Mouse (Mus musculus): ENCODE results near the gene Timmdc1. TPM values are rescaled to one million over a fixed set of nuclear protein-coding genes. Genes with fewer than 3 reads are reported as not detected.

Gene Timmdc1
- polyA plus RNA-seq, 1 experiment, result 25.0 TPM

GRCm38 (mm10) chr16:38502469-38502868, 20.0 kb downstream of the Timmdc1 start:
- DNase-seq, result no peak
- peaks cover 13% of the 10 kb centered on the region for H3K36me3 ChIP-seq (ENCODE audit: control insufficient read depth, insufficient read depth, low read length)
- no peak overlapping the region for H3K4me3 ChIP-seq (ENCODE audit: control insufficient read depth, insufficient read depth, low read length)
- TF ChIP-seq POLR2A (IDR thresholded peaks at IDR 0.05; ENCODE audit: control insufficient read depth, extremely low read depth, insufficient read depth, low read length, poor library complexity), result no peak
- no peak for TF ChIP-seq CTCF (IDR thresholded peaks at IDR 0.05; ENCODE audit: borderline replicate concordance, control insufficient read depth, extremely low read depth, insufficient read depth, low read length, poor library complexity)
- H3K4me1 ChIP-seq (replicated peaks; ENCODE audit: control insufficient read depth, insufficient read depth, low read length), result no peaks in the 10 kb centered on the region
- 98% methylated on average over 10 of the region's 10 CpGs for WGBS
- no peaks in the 10 kb centered on the region for H3K27me3 ChIP-seq (ENCODE audit: control insufficient read depth, insufficient read depth, low read length)
- H3K27ac ChIP-seq (ENCODE audit: control insufficient read depth, insufficient read depth, low read length), result no peak overlapping the region

GRCm38 (mm10) chr16:38496604-38497140, 25.8 kb downstream of the Timmdc1 start:
- TF ChIP-seq CTCF (IDR thresholded peaks at IDR 0.05; ENCODE audit: borderline replicate concordance, control insufficient read depth, extremely low read depth, insufficient read depth, low read length, poor library complexity), result no peak
- TF ChIP-seq POLR2A (IDR thresholded peaks at IDR 0.05; ENCODE audit: control insufficient read depth, extremely low read depth, insufficient read depth, low read length, poor library complexity), result no peak
- DNase-seq, result no peak
- WGBS, result 97% methylated on average over 7 of the region's 7 CpGs
- Histone ChIP-seq H3K27me3 (ENCODE audit: control insufficient read depth, insufficient read depth, low read length) (no peaks in the 10 kb centered on the region), H3K4me3 (ENCODE audit: control insufficient read depth, insufficient read depth, low read length) (no peak overlapping the region), H3K36me3 (ENCODE audit: control insufficient read depth, insufficient read depth, low read length) (peaks cover 10% of the 10 kb centered on the region), H3K27ac (ENCODE audit: control insufficient read depth, insufficient read depth, low read length) (no peak overlapping the region), H3K4me1 (replicated peaks; ENCODE audit: control insufficient read depth, insufficient read depth, low read length) (no peaks in the 10 kb centered on the region)

GRCm38 (mm10) chr16:38493890-38494289, 28.6 kb downstream of the Timmdc1 start:
- H3K36me3 ChIP-seq (ENCODE audit: control insufficient read depth, insufficient read depth, low read length), result peaks cover 10% of the 10 kb centered on the region; the same call in 1 of the 2 replicates
- no peak overlapping the region for H3K4me3 ChIP-seq (ENCODE audit: control insufficient read depth, insufficient read depth, low read length)
- 89% methylated on average over 10 of the region's 10 CpGs for WGBS
- TF ChIP-seq CTCF (IDR thresholded peaks at IDR 0.05; ENCODE audit: borderline replicate concordance, control insufficient read depth, extremely low read depth, insufficient read depth, low read length, poor library complexity), result no peak
- no peak for TF ChIP-seq POLR2A (IDR thresholded peaks at IDR 0.05; ENCODE audit: control insufficient read depth, extremely low read depth, insufficient read depth, low read length, poor library complexity)
- no peaks in the 10 kb centered on the region for H3K27me3 ChIP-seq (ENCODE audit: control insufficient read depth, insufficient read depth, low read length)
- H3K4me1 ChIP-seq (replicated peaks; ENCODE audit: control insufficient read depth, insufficient read depth, low read length), result no peaks in the 10 kb centered on the region
- H3K27ac ChIP-seq (ENCODE audit: control insufficient read depth, insufficient read depth, low read length), result no peak overlapping the region
- no peak for DNase-seq

- H3K27me3 ChIP-seq (ENCODE audit: control insufficient read depth, insufficient read depth, low read length), result no peaks in the 10 kb centered on the region
- TF ChIP-seq CTCF (IDR thresholded peaks at IDR 0.05; ENCODE audit: borderline replicate concordance, control insufficient read depth, extremely low read depth, insufficient read depth, low read length, poor library complexity) (no peak), POLR2A (IDR thresholded peaks at IDR 0.05; ENCODE audit: control insufficient read depth, extremely low read depth, insufficient read depth, low read length, poor library complexity) (no peak)
- H3K27ac ChIP-seq (ENCODE audit: control insufficient read depth, insufficient read depth, low read length), result no peak overlapping the region
- no peak for DNase-seq
- WGBS, result 93% methylated on average over 3 of the region's 3 CpGs
- peaks cover 4% of the 10 kb centered on the region; the same call in 1 of the 2 replicates for H3K36me3 ChIP-seq (ENCODE audit: control insufficient read depth, insufficient read depth, low read length)
- no peak overlapping the region for H3K4me3 ChIP-seq (ENCODE audit: control insufficient read depth, insufficient read depth, low read length)
- no peaks in the 10 kb centered on the region for H3K4me1 ChIP-seq (replicated peaks; ENCODE audit: control insufficient read depth, insufficient read depth, low read length)
These were observed 29.9 kb downstream of the Timmdc1 start for GRCm38 (mm10) chr16:38492551-38492950.

- 16% methylated on average over 42 of the region's 42 CpGs for WGBS
- no peak overlapping the region for H3K27ac ChIP-seq (ENCODE audit: control insufficient read depth, insufficient read depth, low read length)
- peak; percentile 7 for DNase-seq
These were observed 38.7 kb downstream of the Timmdc1 start for GRCm38 (mm10) chr16:38483582-38484309.

GRCm38 (mm10) chr16:38482780-38483562, 39.5 kb downstream of the Timmdc1 start:
- TF ChIP-seq CTCF (IDR thresholded peaks at IDR 0.05; ENCODE audit: borderline replicate concordance, control insufficient read depth, extremely low read depth, insufficient read depth, low read length, poor library complexity) (no peak), POLR2A (IDR thresholded peaks at IDR 0.05; ENCODE audit: control insufficient read depth, extremely low read depth, insufficient read depth, low read length, poor library complexity) (no peak)
- Histone ChIP-seq H3K4me3 (ENCODE audit: control insufficient read depth, insufficient read depth, low read length) (peak overlapping the region; percentile 46), H3K36me3 (ENCODE audit: control insufficient read depth, insufficient read depth, low read length) (no peaks in the 10 kb centered on the region), H3K4me1 (replicated peaks; ENCODE audit: control insufficient read depth, insufficient read depth, low read length) (peaks cover 13% of the 10 kb centered on the region), H3K27me3 (ENCODE audit: control insufficient read depth, insufficient read depth, low read length) (no peaks in the 10 kb centered on the region), H3K27ac (ENCODE audit: control insufficient read depth, insufficient read depth, low read length) (no peak overlapping the region)
- DNase-seq, result peak; percentile 32
- WGBS, result 25% methylated on average over 32 of the region's 32 CpGs

More at GRCm38 (mm10) chr16:38483582-38484309, 38.7 kb downstream of the Timmdc1 start:
- Histone ChIP-seq H3K36me3 (ENCODE audit: control insufficient read depth, insufficient read depth, low read length) (no peaks in the 10 kb centered on the region), H3K4me3 (ENCODE audit: control insufficient read depth, insufficient read depth, low read length) (peak overlapping the region; percentile 46), H3K4me1 (replicated peaks; ENCODE audit: control insufficient read depth, insufficient read depth, low read length) (peaks cover 13% of the 10 kb centered on the region), H3K27me3 (ENCODE audit: control insufficient read depth, insufficient read depth, low read length) (no peaks in the 10 kb centered on the region)
- TF ChIP-seq POLR2A (IDR thresholded peaks at IDR 0.05; ENCODE audit: control insufficient read depth, extremely low read depth, insufficient read depth, low read length, poor library complexity) (no peak), CTCF (IDR thresholded peaks at IDR 0.05; ENCODE audit: borderline replicate concordance, control insufficient read depth, extremely low read depth, insufficient read depth, low read length, poor library complexity) (no peak)

Measured in thymus, adult 2 months (tissue).